Mouse (Mus musculus): ENCODE measurements around the gene Gkn1. TPM values are rescaled to one million over a fixed set of nuclear protein-coding genes. Genes with fewer than 3 reads are reported as not detected.
A peak's percentile ranks its signal among the peaks of the same experiment; 100 is the strongest.

Gene Gkn1
- polyA plus RNA-seq, 1 experiment: 0.48 TPM

GRCm38 (mm10) chr6:87386681-87387080 lies 35.9 kb upstream of the Gkn1 start:
- DNase-seq: no peak
- no peaks in the 10 kb centered on the region; the same call in 1 of the 2 replicates for H3K27me3 ChIP-seq (replicated peaks; ENCODE audit: control insufficient read depth, insufficient read depth, low read length)
- H3K4me3 ChIP-seq (ENCODE audit: insufficient read depth, low read depth, low read length): no peak overlapping the region
- no peaks in the 10 kb centered on the region for H3K36me3 ChIP-seq (ENCODE audit: control insufficient read depth, insufficient read depth, low read length)
- 74% methylated on average over 10 of the region's 10 CpGs for WGBS
- TF ChIP-seq CTCF (conservative IDR thresholded peaks at IDR 0.05; ENCODE audit: insufficient read depth, insufficient read length, low read depth, low read length) (no peak), POLR2A (IDR thresholded peaks at IDR 0.05; ENCODE audit: low read depth, low read length) (no peak)
- no peak overlapping the region for H3K27ac ChIP-seq (ENCODE audit: insufficient read depth, low read depth, low read length)
- H3K4me1 ChIP-seq (ENCODE audit: control insufficient read depth, insufficient read depth, low read length): no peaks in the 10 kb centered on the region

- peak; percentile 63 for DNase-seq
Measured at GRCm38 (mm10) chr6:87386203-87386602, 35.5 kb upstream of the Gkn1 start.

GRCm38 (mm10) chr6:87384761-87385160 lies 34.0 kb upstream of the Gkn1 start:
- Histone ChIP-seq H3K4me3 (ENCODE audit: insufficient read depth, low read depth, low read length) (no peak overlapping the region), H3K4me1 (ENCODE audit: control insufficient read depth, insufficient read depth, low read length) (no peaks in the 10 kb centered on the region), H3K36me3 (ENCODE audit: control insufficient read depth, insufficient read depth, low read length) (no peaks in the 10 kb centered on the region), H3K27ac (ENCODE audit: insufficient read depth, low read depth, low read length) (no peak overlapping the region), H3K27me3 (replicated peaks; ENCODE audit: control insufficient read depth, insufficient read depth, low read length) (no peaks in the 10 kb centered on the region; the same call in 1 of the 2 replicates)
- 48% methylated on average over 6 of the region's 6 CpGs for WGBS
- no peak for DNase-seq
- TF ChIP-seq CTCF (conservative IDR thresholded peaks at IDR 0.05; ENCODE audit: insufficient read depth, insufficient read length, low read depth, low read length) (no peak), POLR2A (IDR thresholded peaks at IDR 0.05; ENCODE audit: low read depth, low read length) (no peak)

More at GRCm38 (mm10) chr6:87386203-87386602, 35.5 kb upstream of the Gkn1 start:
- peak; percentile 65 for TF ChIP-seq CTCF (conservative IDR thresholded peaks at IDR 0.05; ENCODE audit: insufficient read depth, insufficient read length, low read depth, low read length)
- no peak for TF ChIP-seq POLR2A (IDR thresholded peaks at IDR 0.05; ENCODE audit: low read depth, low read length)
- Histone ChIP-seq H3K4me1 (ENCODE audit: control insufficient read depth, insufficient read depth, low read length) (no peaks in the 10 kb centered on the region), H3K4me3 (ENCODE audit: insufficient read depth, low read depth, low read length) (no peak overlapping the region), H3K27ac (ENCODE audit: insufficient read depth, low read depth, low read length) (no peak overlapping the region), H3K27me3 (replicated peaks; ENCODE audit: control insufficient read depth, insufficient read depth, low read length) (no peaks in the 10 kb centered on the region; the same call in 1 of the 2 replicates), H3K36me3 (ENCODE audit: control insufficient read depth, insufficient read depth, low read length) (no peaks in the 10 kb centered on the region)
- WGBS: 6% methylated on average over 7 of the region's 7 CpGs

GRCm38 (mm10) chr6:87383926-87384691 lies 33.4 kb upstream of the Gkn1 start:
- Histone ChIP-seq H3K4me3 (ENCODE audit: insufficient read depth, low read depth, low read length) (no peak overlapping the region), H3K27me3 (replicated peaks; ENCODE audit: control insufficient read depth, insufficient read depth, low read length) (no peaks in the 10 kb centered on the region; the same call in 1 of the 2 replicates), H3K4me1 (ENCODE audit: control insufficient read depth, insufficient read depth, low read length) (no peaks in the 10 kb centered on the region), H3K27ac (ENCODE audit: insufficient read depth, low read depth, low read length) (no peak overlapping the region), H3K36me3 (ENCODE audit: control insufficient read depth, insufficient read depth, low read length) (no peaks in the 10 kb centered on the region)
- peak; percentile 19 for DNase-seq
- TF ChIP-seq CTCF (conservative IDR thresholded peaks at IDR 0.05; ENCODE audit: insufficient read depth, insufficient read length, low read depth, low read length) (peak; percentile 47), POLR2A (IDR thresholded peaks at IDR 0.05; ENCODE audit: low read depth, low read length) (no peak)
- 14% methylated on average over 24 of the region's 24 CpGs for WGBS

GRCm38 (mm10) chr6:87373057-87373456 lies 22.3 kb upstream of the Gkn1 start, which contains the start of gene Gkn2:
Gene Gkn2, plus strand, starts transcription at chr6:87373357.
- no peak for DNase-seq
- Histone ChIP-seq H3K4me1 (ENCODE audit: control insufficient read depth, insufficient read depth, low read length) (no peaks in the 10 kb centered on the region), H3K36me3 (ENCODE audit: control insufficient read depth, insufficient read depth, low read length) (no peaks in the 10 kb centered on the region), H3K4me3 (ENCODE audit: insufficient read depth, low read depth, low read length) (no peak within 1 kb of the TSS), H3K27me3 (replicated peaks; ENCODE audit: control insufficient read depth, insufficient read depth, low read length) (no peaks in the 10 kb centered on the region), H3K27ac (ENCODE audit: insufficient read depth, low read depth, low read length) (no peak within 1 kb of the TSS)
- 90% methylated on average over 9 of the region's 9 CpGs for WGBS
- TF ChIP-seq CTCF (conservative IDR thresholded peaks at IDR 0.05; ENCODE audit: insufficient read depth, insufficient read length, low read depth, low read length) (no peak), POLR2A (IDR thresholded peaks at IDR 0.05; ENCODE audit: low read depth, low read length) (no peak)

- TF ChIP-seq CTCF (conservative IDR thresholded peaks at IDR 0.05; ENCODE audit: insufficient read depth, insufficient read length, low read depth, low read length) (no peak), POLR2A (IDR thresholded peaks at IDR 0.05; ENCODE audit: low read depth, low read length) (no peak)
- H3K4me3 ChIP-seq (ENCODE audit: insufficient read depth, low read depth, low read length): no peak overlapping the region
- no peak for DNase-seq
- H3K27me3 ChIP-seq (replicated peaks; ENCODE audit: control insufficient read depth, insufficient read depth, low read length): no peaks in the 10 kb centered on the region
- H3K36me3 ChIP-seq (ENCODE audit: control insufficient read depth, insufficient read depth, low read length): no peaks in the 10 kb centered on the region
- no peak overlapping the region for H3K27ac ChIP-seq (ENCODE audit: insufficient read depth, low read depth, low read length)
- no peaks in the 10 kb centered on the region for H3K4me1 ChIP-seq (ENCODE audit: control insufficient read depth, insufficient read depth, low read length)
- 74% methylated on average over 5 of the region's 5 CpGs for WGBS
Measured at GRCm38 (mm10) chr6:87369223-87369622, 18.5 kb upstream of the Gkn1 start.

GRCm38 (mm10) chr6:87354441-87354840 lies 3.7 kb upstream of the Gkn1 start:
- no peaks in the 10 kb centered on the region for H3K27me3 ChIP-seq (replicated peaks; ENCODE audit: control insufficient read depth, insufficient read depth, low read length)
- no peaks in the 10 kb centered on the region for H3K4me1 ChIP-seq (ENCODE audit: control insufficient read depth, insufficient read depth, low read length)
- no peak overlapping the region for H3K4me3 ChIP-seq (ENCODE audit: insufficient read depth, low read depth, low read length)
- no peaks in the 10 kb centered on the region for H3K36me3 ChIP-seq (ENCODE audit: control insufficient read depth, insufficient read depth, low read length)
- H3K27ac ChIP-seq (ENCODE audit: insufficient read depth, low read depth, low read length): no peak overlapping the region
- DNase-seq: no peak
- WGBS: 85% methylated on average over 5 of the region's 5 CpGs
- no peak for TF ChIP-seq CTCF (conservative IDR thresholded peaks at IDR 0.05; ENCODE audit: insufficient read depth, insufficient read length, low read depth, low read length)
- no peak for TF ChIP-seq POLR2A (IDR thresholded peaks at IDR 0.05; ENCODE audit: low read depth, low read length)
